Mouse (Mus musculus) urinary bladder, postnatal 36 days (tissue): ENCODE data around the gene Ngf.

ENCODE experiments used
- DNase-seq, 2 experiments: peaks; one replicate each; pipeline ENCODE4 v3.0.0; 2022; ENCODE audit warnings: low spot score in 2 of 2, mixed read lengths in 1 of 2

Gene Ngf

DNA sequence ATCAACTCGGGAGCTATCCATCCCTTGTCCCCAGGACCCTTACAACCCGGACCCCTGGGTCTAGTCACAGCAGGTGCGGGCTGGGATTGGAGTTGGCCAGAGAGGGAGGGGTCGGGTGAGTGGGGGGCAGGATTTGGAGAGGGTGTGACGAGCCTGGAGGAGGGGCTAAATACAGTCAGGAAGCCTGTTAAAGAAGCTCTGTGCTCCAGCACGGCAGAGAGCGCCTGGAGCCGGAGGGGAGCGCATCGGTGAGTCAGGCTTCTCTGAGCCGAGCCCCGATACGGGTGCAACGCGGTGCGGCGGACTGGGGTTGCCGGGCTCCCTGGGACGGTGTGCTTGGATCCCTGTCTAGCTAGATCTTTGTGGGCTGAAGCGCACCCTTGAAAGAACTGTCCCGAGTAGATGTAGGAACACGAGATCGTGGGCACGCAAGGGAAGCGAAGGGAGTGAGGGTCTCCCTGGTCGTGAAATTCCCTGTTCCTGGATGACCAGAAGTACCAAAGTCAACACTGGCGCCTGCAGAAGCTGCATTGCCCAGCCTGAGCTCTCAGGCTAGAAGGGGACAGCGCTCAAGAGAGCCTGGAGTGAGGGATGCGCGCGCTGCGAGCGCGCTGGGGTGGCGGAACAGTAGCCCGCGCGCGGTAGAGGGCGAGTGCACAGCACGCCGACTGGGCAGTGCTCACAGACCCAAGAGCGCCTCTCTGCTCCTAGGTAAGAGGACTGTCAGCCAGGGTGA is at the start of gene Ngf:
TSS of gene Ngf (plus strand) at position 207 of the 736 bp plus-strand sequence.
- peak in 1 of 2 experiments; percentile 25 for DNase-seq

DNA sequence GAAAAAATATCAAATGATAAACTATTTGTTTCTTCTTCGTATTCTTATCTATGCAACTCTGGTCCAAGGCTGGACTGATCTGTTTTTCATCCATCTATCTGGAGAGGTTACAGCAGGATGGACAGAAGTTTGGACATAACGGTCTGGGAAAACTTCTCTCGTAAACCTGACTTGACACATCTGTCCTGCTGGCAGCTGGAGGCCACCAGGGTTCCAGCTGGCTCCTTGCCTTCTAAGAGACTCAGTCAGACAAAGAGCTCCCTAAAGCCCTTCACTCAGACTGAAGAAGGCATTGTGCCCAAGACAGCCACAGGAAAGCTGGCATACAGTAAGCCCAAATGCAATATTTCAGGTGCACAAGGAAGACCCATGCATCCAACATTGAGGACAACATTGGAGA is 24.2 kb upstream of the Ngf start:
- peak; percentile 72 for DNase-seq

DNA sequence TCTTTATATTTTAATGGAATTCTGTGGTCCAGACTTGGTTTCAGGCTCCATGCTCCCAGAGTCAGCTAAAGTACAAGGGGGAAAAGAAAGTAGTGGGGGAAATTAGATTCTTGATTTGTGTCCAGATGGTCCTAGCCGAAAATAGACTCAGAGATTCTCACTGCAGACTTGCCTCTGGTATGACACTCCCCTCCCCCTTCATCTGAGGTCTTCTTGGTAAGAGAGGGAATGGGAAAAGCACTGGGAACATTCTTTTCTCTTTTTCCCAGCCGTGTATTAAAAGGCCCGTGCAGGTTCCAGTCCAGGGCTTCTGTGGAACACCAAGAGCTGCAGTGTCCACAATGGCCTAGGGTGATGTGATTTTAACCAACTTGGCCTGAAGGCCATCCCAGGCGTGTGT is 23.0 kb upstream of the Ngf start:
- DNase-seq, result no peak

DNA sequence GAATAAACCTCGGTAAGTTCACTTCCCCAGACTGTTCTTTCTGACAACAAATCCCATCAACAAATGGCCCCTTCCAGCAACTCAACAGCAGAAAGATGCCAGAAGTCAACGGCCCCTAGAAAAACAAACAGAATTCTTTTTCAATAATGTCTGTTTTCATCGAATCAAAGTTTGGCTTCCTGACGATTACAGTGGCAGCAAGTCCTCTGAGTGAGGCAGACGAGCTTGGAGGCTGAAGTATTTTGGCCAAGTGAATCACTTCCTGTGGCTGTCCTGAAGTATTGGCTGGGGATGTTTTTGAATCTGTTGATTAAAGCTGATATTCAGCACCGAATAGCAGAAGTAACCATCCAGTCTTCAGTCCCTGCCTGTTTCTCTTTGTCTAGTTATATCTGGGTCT is 15.2 kb upstream of the Ngf start:
- DNase-seq, result no peak

DNA sequence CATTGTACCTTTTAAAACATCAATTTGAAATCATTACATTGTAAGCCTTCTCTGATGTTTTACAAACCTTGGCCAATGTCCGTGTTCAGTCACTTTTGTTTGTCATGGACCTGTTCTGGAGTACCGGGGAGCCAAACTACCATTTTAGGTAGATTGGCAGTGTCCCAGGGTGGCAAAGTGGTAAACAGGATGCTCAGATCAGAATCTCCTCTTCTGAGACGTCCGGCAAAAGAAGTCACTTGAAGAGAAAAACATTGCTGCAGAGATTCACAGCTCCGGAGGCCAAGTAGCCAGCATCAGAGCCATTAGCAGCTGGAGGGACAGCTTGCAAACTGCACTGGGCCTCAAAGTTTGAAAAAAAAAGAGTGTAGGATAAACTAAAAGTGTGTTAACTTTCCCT is 9.2 kb upstream of the Ngf start:
- no peak for DNase-seq

DNA sequence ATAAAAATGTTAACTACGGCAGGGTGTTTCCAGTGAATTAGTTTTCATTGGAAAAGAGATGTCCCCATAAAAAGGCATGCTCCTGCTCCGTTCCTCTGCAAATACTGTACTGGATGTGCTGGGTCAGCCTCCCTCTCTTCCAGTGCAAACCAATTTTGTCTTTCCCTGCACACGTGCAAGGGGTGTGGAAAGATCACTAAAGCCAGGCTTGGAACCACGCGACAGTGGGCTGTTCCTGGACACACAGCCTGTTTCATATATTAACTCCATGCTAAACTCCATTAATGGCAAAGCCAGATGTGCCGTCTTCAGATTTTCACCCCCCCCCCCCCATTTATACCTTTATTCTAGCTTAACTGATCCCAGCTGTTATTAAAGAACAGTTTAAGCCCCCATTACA is 8.7 kb upstream of the Ngf start:
- no peak for DNase-seq

DNA sequence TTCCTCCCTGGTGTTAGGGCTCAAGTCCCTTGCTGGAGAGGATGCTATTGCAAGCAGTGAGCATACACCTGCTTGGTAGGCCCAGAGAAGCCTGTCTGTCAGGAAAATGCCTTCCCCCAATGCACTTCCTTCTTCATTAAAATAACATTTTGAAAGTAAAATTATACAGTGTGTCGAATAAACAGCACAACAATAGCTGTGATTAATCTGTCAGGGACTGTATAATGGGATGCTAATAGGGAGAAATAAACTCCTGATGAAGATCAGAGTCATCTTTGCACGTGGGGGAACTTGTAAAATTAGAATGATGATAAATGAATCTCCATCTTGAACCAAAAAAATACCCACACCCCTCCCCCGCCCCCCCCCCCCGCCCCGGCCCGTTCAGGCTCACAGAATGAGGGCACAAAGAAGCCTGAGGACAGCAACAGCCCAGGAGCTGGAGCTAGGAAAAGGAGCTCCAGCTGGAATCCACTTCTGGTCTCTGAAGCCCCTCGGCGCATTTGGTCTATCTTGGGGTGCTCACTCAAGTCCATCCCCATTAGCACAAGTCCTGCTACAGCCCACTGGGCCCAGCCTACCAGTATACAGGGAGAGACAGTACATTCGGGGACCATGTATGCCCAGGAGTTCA is 6.9 kb upstream of the Ngf start:
- no peak for DNase-seq

DNA sequence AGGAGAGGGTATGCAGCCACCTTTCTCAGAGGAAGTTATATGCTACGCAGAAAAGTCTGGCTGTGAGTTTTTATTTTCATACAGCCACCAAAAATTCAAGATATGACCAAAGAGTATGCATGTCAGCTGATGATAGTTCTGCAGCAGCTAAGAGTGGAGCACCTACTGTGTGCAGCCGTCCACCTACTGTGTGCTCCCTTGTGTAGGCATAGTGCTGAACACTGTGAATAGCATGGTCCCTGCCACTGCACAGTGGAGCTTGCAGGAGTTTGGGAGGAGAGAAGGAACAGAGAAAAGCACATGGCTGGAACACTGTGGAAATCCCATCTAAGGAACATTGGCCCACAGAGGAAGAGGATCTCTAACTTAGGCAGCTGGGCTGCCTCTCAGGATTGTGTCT is 6.4 kb upstream of the Ngf start:
- DNase-seq, result no peak

DNA sequence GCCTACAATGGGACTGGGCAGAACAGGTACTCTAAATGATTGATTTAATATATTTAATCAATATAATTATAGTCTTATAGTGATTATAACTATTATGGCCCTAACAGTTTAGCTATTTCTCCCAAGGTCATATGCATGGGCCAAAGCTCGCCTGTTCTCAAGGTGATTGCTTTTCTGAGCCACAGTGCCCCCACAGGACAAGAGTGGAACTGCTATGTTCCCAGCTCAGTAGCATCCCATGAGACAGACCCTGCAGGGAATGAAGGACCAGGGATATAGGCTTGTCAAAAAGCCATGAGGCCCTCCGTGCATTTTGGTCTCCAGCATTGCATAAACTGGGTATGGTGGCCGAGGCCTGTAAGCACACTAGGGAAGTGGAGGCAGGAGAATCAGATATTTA is 3.1 kb upstream of the Ngf start:
- peak in 1 of 2 experiments; percentile 51 for DNase-seq

DNA sequence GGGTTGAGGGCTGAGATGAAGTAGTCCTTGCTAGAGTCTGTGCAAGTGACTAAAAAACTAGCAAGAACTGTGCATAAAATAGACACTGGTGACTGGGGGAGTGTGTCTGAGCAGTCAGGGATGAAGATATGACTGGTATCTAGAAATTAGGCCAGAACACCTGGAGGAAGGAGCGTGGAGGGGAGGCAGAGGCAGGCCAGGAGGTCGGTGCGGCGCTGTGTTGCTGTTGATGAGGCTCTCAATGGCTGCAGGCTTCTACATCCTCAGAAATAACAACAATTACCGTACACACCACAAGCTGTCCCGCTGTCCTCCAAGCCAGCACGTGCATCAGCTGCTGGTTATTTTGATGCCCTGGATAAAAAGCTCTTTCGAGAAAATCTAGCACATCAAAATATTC is 2.6 kb upstream of the Ngf start:
- DNase-seq, result no peak

DNA sequence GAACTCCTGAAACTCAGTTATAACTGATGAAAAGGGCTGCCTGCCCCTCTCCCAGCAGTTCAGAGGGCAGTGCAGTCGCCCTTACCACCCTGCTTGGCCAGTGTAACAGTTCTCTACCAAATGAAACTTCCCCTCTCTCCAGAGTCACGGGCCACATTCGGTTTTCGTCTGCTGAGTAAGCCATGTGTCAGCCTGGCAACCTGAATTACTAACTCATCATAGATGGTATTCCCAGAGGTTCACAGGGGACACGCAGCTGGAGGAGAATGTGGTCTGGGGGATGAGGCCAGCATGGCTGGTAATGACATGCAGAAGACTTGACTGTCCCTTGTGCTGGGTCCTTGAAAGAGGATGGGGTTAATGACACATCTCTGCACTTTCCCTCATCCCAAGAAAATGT is 1.5 kb downstream of the Ngf start:
- no peak for DNase-seq

DNA sequence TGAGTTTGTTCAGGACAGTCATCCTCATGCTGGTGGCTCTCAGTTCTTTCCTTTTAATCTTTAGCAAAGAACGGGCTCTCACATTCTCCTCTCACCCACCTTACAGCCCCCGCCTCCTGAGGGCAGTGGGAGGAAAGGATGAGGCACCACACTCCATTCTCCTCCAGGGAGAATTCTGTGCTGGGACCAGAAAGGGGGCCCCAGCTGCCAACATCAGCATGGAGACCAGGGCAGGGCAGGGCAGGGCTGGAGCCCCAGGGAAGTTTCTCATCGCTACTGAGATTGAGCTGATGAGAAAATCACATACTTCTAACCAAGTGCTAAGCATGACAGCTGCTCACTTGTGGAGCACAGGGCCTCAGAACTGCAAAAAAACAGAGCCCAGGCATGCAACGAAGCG is 2.1 kb downstream of the Ngf start:
- no peak for DNase-seq

DNA sequence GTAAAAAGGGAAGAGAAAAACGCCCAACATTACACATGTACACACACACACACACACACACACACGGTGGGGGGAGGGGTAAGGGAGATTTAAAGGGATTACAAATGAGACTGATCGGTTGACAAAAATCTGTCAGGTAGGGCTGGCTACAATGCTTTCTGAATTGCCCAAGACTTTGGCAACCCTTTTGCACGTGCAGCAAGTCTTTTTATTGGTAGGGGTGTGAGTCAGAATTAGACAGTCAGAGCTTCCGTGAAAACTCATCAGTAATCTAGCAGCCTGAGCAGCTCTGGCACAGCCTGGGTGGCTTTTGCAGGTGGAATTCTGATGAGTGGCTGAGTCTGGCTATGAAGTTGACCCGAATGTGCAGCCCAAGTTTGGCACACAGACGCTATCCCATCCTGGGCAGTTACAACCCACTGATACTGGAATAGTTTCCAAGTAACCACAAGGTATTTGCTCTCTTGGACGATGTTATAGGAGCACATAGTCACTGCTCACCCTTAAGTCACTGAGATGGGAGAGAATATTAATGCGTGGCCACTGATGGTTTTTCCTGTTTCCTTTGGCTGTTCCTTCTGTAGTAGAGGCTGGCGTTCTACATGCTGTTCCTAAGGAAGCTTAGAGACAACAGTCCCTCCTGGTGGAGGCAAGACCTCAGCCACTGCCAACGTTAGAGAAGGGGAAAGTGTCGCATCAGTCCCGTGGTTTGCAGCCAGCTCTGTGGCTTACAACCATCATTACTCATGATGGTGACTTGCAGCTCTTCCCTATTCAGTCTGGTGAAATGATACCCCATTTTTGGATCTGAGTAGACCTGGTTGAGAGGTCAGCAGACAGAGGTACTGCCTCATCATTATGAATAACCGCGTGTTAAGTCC is 4.8 kb downstream of the Ngf start:
- DNase-seq, result no peak

DNA sequence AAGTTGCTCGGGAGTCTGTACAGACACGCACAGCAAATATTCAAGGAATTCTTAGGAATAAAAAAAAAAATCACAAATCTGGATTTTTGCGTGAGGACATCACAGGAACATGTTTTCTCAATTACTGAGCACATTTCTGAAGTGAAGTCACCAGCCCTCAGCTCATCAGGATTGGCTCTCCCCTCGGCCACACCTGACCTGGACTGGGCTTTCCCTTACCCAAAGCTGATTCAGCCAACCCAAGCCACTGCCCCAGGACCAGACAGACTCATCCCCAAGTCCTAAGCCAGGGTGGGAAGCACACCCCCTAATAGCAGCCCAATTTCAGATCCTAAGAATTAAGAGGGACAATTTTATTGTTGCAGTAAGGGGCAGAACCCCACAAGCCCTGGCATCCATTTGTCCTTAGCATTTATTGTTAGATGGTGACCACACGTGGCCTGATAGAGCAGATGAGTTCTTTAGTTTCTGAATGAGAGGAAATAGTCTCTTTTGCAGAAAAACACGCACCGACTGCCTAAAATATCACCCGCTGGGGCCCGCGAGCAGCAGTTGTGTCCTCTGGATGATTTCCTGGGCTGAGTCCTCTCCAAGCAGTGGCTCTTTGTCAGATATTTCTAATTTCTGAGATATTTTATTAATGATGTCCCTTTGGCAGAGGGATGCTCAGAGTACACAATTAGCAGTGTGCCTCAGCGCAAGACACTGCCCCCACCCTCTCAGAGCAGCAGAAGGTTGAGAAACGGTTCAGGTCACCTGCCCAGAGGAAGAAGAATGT is 8.4 kb downstream of the Ngf start:
- DNase-seq, result no peak

DNA sequence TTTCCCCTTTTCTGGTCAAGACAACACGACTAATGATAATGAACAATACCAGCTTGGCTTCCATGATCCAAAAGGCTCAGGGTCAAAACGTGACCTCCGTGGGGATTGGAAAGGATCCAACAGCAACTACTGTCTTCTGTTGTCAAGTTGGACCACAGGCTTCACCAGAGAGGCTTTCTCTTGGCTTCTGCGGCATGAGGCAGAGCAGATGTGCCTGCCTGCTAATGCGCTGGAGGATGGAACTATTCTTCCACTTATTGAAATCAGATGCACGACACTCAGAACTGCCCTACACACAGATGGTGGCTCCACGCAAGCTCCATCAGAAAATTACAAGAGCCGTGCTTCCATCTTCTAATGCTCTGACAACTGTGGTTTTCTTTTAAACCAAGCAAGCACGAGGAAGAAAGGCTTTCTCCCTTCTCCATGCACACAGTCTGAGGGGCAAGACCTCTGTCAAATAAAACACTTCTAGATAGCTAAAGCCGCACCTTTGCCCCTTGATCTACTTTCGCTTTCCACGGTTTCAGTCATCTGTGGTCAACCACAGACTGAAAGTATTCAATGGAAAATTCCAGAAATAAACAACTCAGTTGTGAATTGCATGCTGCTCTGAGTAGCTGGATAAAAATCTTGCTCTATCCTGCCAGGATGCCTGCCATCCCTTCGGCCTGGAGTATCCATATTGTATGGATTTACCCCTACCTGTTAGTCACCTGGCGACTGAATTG is 20.8 kb downstream of the Ngf start:
- no peak for DNase-seq

DNA sequence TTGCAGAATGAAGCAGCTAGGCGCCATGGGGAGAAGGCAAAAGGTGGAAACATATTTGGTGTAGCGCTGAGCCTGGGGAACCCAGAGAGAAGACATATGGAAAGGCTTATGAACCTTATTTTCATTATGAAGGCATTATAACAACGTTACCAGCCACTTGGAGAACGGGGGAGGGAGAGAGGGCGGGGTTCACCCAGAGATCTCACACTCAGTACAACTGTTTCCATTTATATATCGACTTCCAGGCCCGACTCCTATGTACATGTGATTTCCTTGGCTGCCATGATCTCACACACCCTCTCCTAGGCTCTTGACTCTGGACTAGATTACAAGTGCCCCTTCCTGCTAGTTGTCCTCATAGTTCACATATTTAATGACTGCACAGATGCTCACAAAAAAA is 28.4 kb downstream of the Ngf start:
- DNase-seq, result no peak

DNA sequence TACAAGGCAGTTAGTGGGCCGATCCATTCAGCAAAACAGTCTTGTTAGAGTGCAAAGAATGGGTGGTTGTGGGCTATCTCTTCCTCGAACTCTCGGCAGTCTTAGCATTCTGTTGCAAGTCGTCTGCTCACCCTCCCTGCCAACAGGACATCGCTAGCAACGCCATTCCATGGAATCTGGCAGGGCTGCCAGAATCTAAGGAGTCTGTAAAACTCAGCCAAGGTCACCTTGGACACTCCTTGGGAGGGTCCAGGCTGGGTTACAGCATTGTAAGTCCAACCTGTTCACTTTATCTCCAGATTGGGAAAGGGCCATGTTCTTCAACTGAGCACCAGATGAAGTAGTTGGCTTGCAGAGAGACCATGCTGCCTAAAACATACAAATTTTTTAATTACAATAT is 29.2 kb downstream of the Ngf start:
- no peak for DNase-seq

DNA sequence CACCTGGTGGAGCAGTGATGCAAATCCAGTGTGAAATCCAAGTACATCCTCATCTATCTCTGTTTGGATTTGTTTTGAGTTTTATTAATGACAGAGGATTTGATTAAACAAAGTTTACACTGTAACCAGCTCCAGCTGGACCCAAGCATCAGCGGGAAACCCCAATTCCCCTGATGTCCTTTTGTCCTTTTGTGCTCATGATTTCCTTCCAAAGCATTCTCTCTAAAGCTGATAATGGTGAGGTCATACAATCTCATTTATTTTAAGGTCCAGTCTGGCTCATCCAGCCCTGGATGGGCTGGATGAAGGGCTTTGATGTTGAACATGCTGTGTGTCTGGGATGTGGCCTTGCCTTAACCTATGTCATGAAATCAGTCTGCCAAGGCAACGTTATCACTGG is 30.3 kb downstream of the Ngf start:
- no peak for DNase-seq

DNA sequence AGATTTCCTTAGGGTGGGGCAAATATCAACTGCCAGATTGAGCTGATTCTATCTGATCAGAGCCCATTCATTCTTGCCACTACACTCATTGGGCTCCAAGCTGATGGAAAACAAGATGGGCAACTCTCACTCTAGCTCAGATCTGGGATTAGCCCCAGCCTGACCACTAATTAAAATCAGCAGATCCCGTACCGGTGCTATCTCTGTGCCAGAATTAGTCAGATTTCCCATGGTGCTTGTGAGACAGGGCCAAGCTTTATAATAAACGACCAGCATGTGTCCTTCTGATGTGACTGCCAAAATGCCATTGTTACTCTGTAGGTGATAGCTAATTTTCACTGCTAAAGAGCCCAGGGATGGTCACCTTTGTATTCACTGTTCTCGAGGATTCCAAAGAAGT is 31.5 kb downstream of the Ngf start:
- no peak for DNase-seq

DNA sequence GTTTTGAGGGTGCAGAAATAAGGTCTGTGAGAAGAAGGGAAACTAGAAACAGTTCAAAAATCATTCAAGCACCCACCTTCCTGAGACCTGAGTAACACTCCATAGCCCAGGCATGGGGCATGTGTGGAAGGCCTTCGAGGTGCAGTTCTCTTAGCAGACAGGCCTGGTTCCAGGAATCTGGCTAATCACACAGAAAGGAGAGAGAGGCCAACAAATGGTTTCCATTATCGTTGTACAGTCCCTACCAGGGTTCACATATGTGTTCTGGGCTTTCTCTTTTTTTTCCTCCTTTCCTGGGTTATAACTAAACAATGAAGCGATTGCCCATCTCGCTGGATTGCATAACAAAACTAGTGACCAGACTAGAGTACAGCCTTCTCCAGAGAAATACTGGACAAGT is 35.4 kb downstream of the Ngf start:
- DNase-seq, result no peak

DNA sequence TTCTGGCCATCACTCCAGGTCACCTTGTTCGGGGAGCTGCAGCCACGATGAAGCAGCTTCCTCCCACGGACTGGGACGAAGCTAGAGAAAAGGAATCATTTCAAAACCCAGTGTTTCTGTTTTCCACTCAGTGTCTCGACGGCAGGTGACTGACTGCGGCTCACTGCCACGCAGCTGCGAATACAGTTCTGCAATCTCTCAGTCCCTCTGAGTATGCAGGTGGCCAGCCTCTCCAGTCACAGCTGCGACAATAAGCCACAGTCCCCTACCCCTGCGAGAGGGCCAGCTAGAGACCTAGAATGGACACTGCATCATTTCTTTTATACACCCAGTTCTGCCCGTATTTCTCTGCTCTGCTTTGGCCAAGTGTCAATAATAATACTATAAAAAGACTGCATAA is 36.3 kb downstream of the Ngf start:
- no peak for DNase-seq
